ENCODE assay signal across 10 mouse cellular contexts in genomic region chr17:88397501-88397900, GRCm38 (mm10).
"Had no signal": no experiment of that assay in that cellular context is flagged by ENCODE, and none has a peak within 500 bp of the region (broad histone marks: within the 10 kb centered on the region; RNA-seq: fewer than 3 reads in every experiment).

No protein-coding gene starts in this region.

- H3K36me3 ChIP-seq: kidney, embryonic 15.5 days; liver, embryonic 13.5 days had no signal

- H3K27me3 ChIP-seq: kidney, embryonic 15.5 days had no signal

- H3K9me3 ChIP-seq: kidney, embryonic 15.5 days; liver, embryonic 13.5 days had no signal

- H3K4me1 ChIP-seq: kidney, embryonic 15.5 days; liver, embryonic 13.5 days had no signal

- H3K9ac ChIP-seq: kidney, embryonic 15.5 days; liver, embryonic 13.5 days had no signal

- DNase-seq: kidney, postnatal 10 days; liver, embryonic 13.5 days; lung, adult 2 months; lung, postnatal 14 days; lung, postnatal 4 days; midbrain, embryonic 14.5 days; thymus, adult 18-20 months; thymus, postnatal 36 days had no signal

- H3K4me3 ChIP-seq: kidney, embryonic 15.5 days; liver, embryonic 13.5 days had no signal

- H3K4me2 ChIP-seq: kidney, embryonic 15.5 days; liver, embryonic 13.5 days; midbrain, embryonic 11.5 days had no signal

- H3K27ac ChIP-seq: kidney, embryonic 15.5 days; liver, embryonic 13.5 days had no signal
